Mouse (Mus musculus): ENCODE measurements around the gene Btbd8. TPM values are rescaled to one million over a fixed set of nuclear protein-coding genes. Genes with fewer than 3 reads are reported as not detected.
A peak's percentile ranks its signal among the peaks of the same experiment; 100 is the strongest.

Gene Btbd8
- polyA plus RNA-seq, 2 experiments, result 4.8 to 6.3 TPM

DNA sequence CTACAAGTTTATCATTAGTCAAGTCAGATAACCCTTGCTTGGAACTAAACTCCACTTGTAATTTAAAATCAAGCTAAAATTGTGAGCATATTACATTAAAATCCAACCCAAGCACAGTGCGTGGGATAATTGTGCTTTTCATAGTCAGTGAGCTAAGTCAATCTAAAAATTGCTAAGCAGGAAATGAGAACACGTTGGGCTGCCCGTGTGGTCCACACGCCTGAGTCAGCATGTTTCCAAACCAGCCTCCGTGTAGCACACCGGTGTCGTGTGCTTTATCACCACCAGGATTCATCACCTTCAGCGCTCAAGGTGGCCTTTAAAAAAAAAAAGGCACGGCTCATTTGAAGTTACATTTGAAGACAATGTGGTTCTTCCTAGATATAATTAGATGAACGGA is 86.5 kb downstream of the Btbd8 start:
- H3K9ac ChIP-seq (ENCODE audit: low read depth, low read length, severe bottlenecking), result no peak overlapping the region
- H3K4me2 ChIP-seq (replicated peaks; ENCODE audit: low read depth, low read length, severe bottlenecking), result no peak overlapping the region
- H3K27ac ChIP-seq (replicated peaks; ENCODE audit: low read depth, low read length), result no peak overlapping the region
- DNase-seq (ENCODE audit: low spot score) (peak; percentile 11), ATAC-seq (ENCODE audit: low FRiP score, low read depth) (no peak)
- no peaks in the 10 kb centered on the region for H3K4me1 ChIP-seq (ENCODE audit: control insufficient read depth, insufficient read depth, low read length)
- H3K27me3 ChIP-seq (ENCODE audit: control insufficient read depth, insufficient read depth, low read length), result no peaks in the 10 kb centered on the region
- H3K4me3 ChIP-seq (replicated peaks; ENCODE audit: low read length), result no peak overlapping the region
- no peaks in the 10 kb centered on the region for H3K36me3 ChIP-seq (ENCODE audit: control insufficient read depth, insufficient read depth, low read length)
- no peak for TF ChIP-seq POLR2A (IDR thresholded peaks at IDR 0.05; ENCODE audit: borderline replicate concordance, extremely low read depth, insufficient read depth, insufficient read length)
- 66% methylated on average over 10 of the region's 10 CpGs for WGBS
- no peaks in the 10 kb centered on the region for H3K9me3 ChIP-seq (ENCODE audit: control insufficient read depth, low read length)

DNA sequence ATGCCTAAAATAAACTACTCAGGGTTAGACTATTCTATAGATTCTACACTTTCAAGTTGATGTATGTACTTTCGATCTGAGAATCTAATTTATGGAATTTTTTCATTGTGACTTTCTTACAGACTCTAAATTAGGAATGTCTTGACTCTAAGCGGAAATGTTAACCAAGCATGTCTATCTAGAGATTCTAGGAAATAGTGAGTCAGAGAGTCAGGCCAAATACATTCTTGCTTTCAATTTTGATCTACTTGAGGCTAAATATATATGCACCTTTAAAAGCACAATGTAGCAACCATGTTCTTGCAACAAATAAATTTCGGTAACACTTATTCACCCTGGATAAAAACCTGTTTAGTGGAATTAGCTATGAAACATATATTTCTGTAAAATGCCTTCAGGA is 91.1 kb downstream of the Btbd8 start:
- whole genome bisulfite sequencing, result 89% methylated on average over 3 of the region's 3 CpGs
- Histone ChIP-seq H3K27me3 (ENCODE audit: control insufficient read depth, insufficient read depth, low read length) (no peaks in the 10 kb centered on the region), H3K36me3 (ENCODE audit: control insufficient read depth, insufficient read depth, low read length) (no peaks in the 10 kb centered on the region), H3K4me2 (replicated peaks; ENCODE audit: low read depth, low read length, severe bottlenecking) (no peak overlapping the region), H3K9me3 (ENCODE audit: control insufficient read depth, low read length) (no peaks in the 10 kb centered on the region), H3K4me3 (replicated peaks; ENCODE audit: low read length) (no peak overlapping the region), H3K27ac (replicated peaks; ENCODE audit: low read depth, low read length) (no peak overlapping the region), H3K9ac (ENCODE audit: low read depth, low read length, severe bottlenecking) (no peak overlapping the region), H3K4me1 (ENCODE audit: control insufficient read depth, insufficient read depth, low read length) (no peaks in the 10 kb centered on the region)
- ATAC-seq (ENCODE audit: low FRiP score, low read depth) (no peak), DNase-seq (ENCODE audit: low spot score) (no peak)
- no peak for TF ChIP-seq POLR2A (IDR thresholded peaks at IDR 0.05; ENCODE audit: borderline replicate concordance, extremely low read depth, insufficient read depth, insufficient read length)

DNA sequence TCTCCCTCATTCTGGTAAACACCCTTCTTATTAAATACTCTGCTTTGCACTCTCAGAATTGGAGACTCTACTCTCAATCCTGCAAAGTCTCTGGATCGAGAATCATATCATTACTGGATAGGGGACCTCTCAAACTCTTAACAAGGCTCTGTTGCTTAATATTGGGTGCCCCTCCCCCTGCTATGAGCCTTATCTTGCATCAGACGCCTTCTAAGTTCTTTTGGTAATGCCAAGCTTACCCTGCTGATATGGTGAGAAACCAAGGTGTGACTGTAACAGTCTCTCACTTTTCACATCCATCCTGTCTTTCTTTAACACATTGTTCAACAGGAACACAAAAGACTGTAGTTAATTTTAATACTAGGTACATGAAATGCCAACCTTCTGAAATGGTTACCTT is 95.8 kb downstream of the Btbd8 start:
- TF ChIP-seq POLR2A (IDR thresholded peaks at IDR 0.05; ENCODE audit: borderline replicate concordance, extremely low read depth, insufficient read depth, insufficient read length), result no peak
- no peaks in the 10 kb centered on the region for H3K9me3 ChIP-seq (ENCODE audit: control insufficient read depth, low read length)
- H3K4me2 ChIP-seq (replicated peaks; ENCODE audit: low read depth, low read length, severe bottlenecking), result no peak overlapping the region
- no peaks in the 10 kb centered on the region for H3K4me1 ChIP-seq (ENCODE audit: control insufficient read depth, insufficient read depth, low read length)
- H3K27me3 ChIP-seq (ENCODE audit: control insufficient read depth, insufficient read depth, low read length), result no peaks in the 10 kb centered on the region
- no peak overlapping the region for H3K27ac ChIP-seq (replicated peaks; ENCODE audit: low read depth, low read length)
- H3K9ac ChIP-seq (ENCODE audit: low read depth, low read length, severe bottlenecking), result no peak overlapping the region
- WGBS, result 67% methylated on average over 2 of the region's 2 CpGs
- no peak for DNase-seq (ENCODE audit: low spot score)
- H3K36me3 ChIP-seq (ENCODE audit: control insufficient read depth, insufficient read depth, low read length), result no peaks in the 10 kb centered on the region
- ATAC-seq (ENCODE audit: low FRiP score, low read depth), result no peak
- no peak overlapping the region for H3K4me3 ChIP-seq (replicated peaks; ENCODE audit: low read length)

DNA sequence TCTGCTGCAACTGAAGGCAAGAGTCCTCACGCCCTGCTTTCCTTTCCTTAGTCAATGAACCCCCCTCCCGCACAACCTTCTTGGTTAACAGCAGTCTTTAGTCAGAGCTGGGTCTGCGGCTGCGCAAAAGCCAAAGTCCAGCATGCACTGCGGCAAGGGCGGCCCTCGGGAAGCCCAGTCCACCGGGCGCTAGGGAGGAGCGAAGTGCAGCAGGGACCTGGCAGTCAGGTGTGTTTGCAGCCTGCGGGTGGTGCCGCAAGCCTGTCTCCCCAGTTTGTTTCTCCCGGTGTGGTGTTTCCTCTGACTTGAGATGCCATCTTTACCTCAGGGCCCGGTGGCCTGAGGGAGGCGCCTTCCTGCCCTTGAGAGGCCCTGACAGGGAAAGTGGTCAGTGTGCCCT is 96.8 kb downstream of the Btbd8 start, which contains the start of gene 1700028K03Rik:
TSS of gene 1700028K03Rik (plus strand) at position 129 of the 400 bp plus-strand sequence.
- Histone ChIP-seq H3K4me2 (replicated peaks; ENCODE audit: low read depth, low read length, severe bottlenecking) (no peak within 1 kb of the TSS), H3K4me3 (replicated peaks; ENCODE audit: low read length) (no peak within 1 kb of the TSS), H3K27ac (replicated peaks; ENCODE audit: low read depth, low read length) (no peak within 1 kb of the TSS), H3K36me3 (ENCODE audit: control insufficient read depth, insufficient read depth, low read length) (no peaks in the 10 kb centered on the region), H3K4me1 (ENCODE audit: control insufficient read depth, insufficient read depth, low read length) (no peaks in the 10 kb centered on the region), H3K9ac (ENCODE audit: low read depth, low read length, severe bottlenecking) (no peak within 1 kb of the TSS), H3K9me3 (ENCODE audit: control insufficient read depth, low read length) (no peaks in the 10 kb centered on the region), H3K27me3 (ENCODE audit: control insufficient read depth, insufficient read depth, low read length) (no peaks in the 10 kb centered on the region)
- ATAC-seq (ENCODE audit: low FRiP score, low read depth) (no peak), DNase-seq (ENCODE audit: low spot score) (no peak)
- WGBS, result 66% methylated on average over 15 of the region's 15 CpGs
- TF ChIP-seq POLR2A (IDR thresholded peaks at IDR 0.05; ENCODE audit: borderline replicate concordance, extremely low read depth, insufficient read depth, insufficient read length), result no peak

DNA sequence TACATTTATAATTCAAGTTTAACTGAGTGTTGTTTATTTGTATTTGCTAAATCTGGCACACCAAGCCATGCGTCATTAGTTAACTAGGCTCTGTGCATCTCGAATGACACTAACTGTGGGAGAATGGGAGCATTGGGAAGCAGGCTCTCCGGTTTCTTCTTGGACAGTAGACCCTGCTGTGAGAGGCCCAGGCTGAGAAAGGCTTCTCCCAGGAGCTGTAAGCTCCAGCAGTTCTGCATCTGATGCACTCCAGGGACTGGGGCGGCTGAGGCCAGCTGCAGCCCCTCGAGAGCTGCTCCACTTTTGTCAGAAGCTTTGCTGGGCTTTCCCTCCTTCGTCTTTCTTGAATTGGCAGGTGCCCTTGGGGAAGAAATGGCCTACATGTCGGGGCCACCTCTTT is 103.9 kb downstream of the Btbd8 start:
- DNase-seq (ENCODE audit: low spot score), result no peak
- no peak overlapping the region for H3K4me3 ChIP-seq (replicated peaks; ENCODE audit: low read length)

DNA sequence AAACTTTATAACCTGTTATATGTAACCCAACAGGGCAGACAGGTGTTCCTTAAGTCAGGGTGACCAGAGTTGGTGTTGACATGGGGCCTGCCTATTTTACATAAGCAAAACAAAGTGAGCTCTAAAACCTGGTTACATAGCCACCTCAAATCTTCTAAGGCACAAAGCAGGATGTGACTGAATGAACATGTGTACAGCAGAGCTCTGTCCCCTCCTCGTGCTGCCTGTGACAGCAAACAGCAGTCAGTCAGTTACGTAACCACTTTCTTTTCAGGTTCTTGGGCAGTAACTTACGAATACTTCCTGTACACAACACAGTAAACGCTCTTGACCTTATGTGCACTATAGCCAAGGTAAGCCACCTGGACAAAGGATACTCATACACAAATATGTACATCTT is 108.1 kb downstream of the Btbd8 start:
- ATAC-seq (ENCODE audit: low FRiP score, low read depth), result no peak
- TF ChIP-seq POLR2A (IDR thresholded peaks at IDR 0.05; ENCODE audit: borderline replicate concordance, extremely low read depth, insufficient read depth, insufficient read length), result no peak
- peaks cover 16% of the 10 kb centered on the region for H3K36me3 ChIP-seq (ENCODE audit: control insufficient read depth, insufficient read depth, low read length)
- no peak overlapping the region for H3K9ac ChIP-seq (ENCODE audit: low read depth, low read length, severe bottlenecking)
- 70% methylated on average over 4 of the region's 4 CpGs for WGBS
- no peak overlapping the region for H3K4me2 ChIP-seq (replicated peaks; ENCODE audit: low read depth, low read length, severe bottlenecking)
- no peak overlapping the region for H3K27ac ChIP-seq (replicated peaks; ENCODE audit: low read depth, low read length)
- DNase-seq (ENCODE audit: low spot score), result no peak
- no peaks in the 10 kb centered on the region for H3K4me1 ChIP-seq (ENCODE audit: control insufficient read depth, insufficient read depth, low read length)
- no peak overlapping the region for H3K4me3 ChIP-seq (replicated peaks; ENCODE audit: low read length)
- H3K9me3 ChIP-seq (ENCODE audit: control insufficient read depth, low read length), result no peaks in the 10 kb centered on the region
- H3K27me3 ChIP-seq (ENCODE audit: control insufficient read depth, insufficient read depth, low read length), result no peaks in the 10 kb centered on the region

More for the DNA sequence above, 103.9 kb downstream of the Btbd8 start:
- no peak overlapping the region for H3K9ac ChIP-seq (ENCODE audit: low read depth, low read length, severe bottlenecking)
- H3K9me3 ChIP-seq (ENCODE audit: control insufficient read depth, low read length), result no peaks in the 10 kb centered on the region
- no peak for TF ChIP-seq POLR2A (IDR thresholded peaks at IDR 0.05; ENCODE audit: borderline replicate concordance, extremely low read depth, insufficient read depth, insufficient read length)
- 40% methylated on average over 7 of the region's 7 CpGs for WGBS
- no peak for ATAC-seq (ENCODE audit: low FRiP score, low read depth)
- H3K4me1 ChIP-seq (ENCODE audit: control insufficient read depth, insufficient read depth, low read length), result no peaks in the 10 kb centered on the region
- H3K27ac ChIP-seq (replicated peaks; ENCODE audit: low read depth, low read length), result no peak overlapping the region
- H3K4me2 ChIP-seq (replicated peaks; ENCODE audit: low read depth, low read length, severe bottlenecking), result no peak overlapping the region
- no peaks in the 10 kb centered on the region for H3K36me3 ChIP-seq (ENCODE audit: control insufficient read depth, insufficient read depth, low read length)
- no peaks in the 10 kb centered on the region for H3K27me3 ChIP-seq (ENCODE audit: control insufficient read depth, insufficient read depth, low read length)

Data from limb, embryonic 14.5 days (tissue).